Mouse (Mus musculus) cerebellum, adult 8-10 months (tissue): ENCODE results near the gene Vmn1r95.
"Not testable (repeated sequence)": the region's sequence is repeated elsewhere in the genome, so short reads cannot be mapped to it uniquely, and the experiment has no call there.

ENCODE experiments used
- DNase-seq: peaks from one replicate; pipeline ENCODE4 v3.0.0; 2022

The Vmn1r95 gene

GRCm38 (mm10) chr7:20193410-20193809 is at the start of gene Vmn1r95:
Vmn1r95 (plus strand) TSS chr7:20193710.
- not testable (repeated sequence) for DNase-seq

- DNase-seq: not testable (repeated sequence)
Measured at GRCm38 (mm10) chr7:20168277-20168676, 25.2 kb upstream of the Vmn1r95 start, which contains the start of gene Vmn1r94. Vmn1r94 (minus strand) TSS chr7:20168377.

DNA sequence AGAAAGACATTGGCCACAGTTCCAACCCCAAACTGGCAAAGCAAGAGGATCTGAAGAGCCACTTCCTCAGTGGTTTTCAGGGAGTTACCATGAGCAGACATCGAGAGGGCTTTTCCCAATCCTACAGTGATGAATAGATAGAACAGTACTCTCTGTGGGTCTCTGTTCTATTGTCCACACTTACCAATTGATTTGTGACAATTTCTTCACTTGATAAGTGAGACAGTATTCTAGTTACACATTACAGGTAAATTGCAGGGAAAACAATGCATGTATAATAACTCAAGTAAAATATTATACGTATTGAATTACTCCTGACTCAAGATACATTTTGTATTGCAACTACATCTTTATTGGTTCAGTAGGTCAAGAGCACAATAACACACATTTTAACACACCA is 12.0 kb downstream of the Vmn1r95 start, which contains the start of gene Gm6164:
TSS of gene Gm6164 (minus strand) at position 101 of the 400 bp plus-strand sequence.
- DNase-seq: not testable (repeated sequence)

GRCm38 (mm10) chr7:20233728-20234127 is 40.2 kb downstream of the Vmn1r95 start, which contains the start of gene Gm4498:
Gm4498 (minus strand) TSS chr7:20233828.
- DNase-seq: not testable (repeated sequence)
